Mouse (Mus musculus) lung, embryonic 15.5 days (tissue): ENCODE results near the gene Timp2. TPM values are rescaled to one million over a fixed set of nuclear protein-coding genes. Genes with fewer than 3 reads are reported as not detected.
A peak's percentile ranks its signal among the peaks of the same experiment; 100 is the strongest.

Source experiments
- ATAC-seq: fragments of 200-750 bp; cut with Nextera tagmentation; 2 replicates; pipeline ENCODE4 v1.8.0; 2017; ENCODE audit warnings: moderate number of reproducible peaks, borderline replicate concordance; ENCODE audit not compliant: low FRiP score, low TSS enrichment; ENCODE audit errors: extremely low read depth
- H3K27ac ChIP-seq: fragments of 300-500 bp; sonication (generic); 2 replicates; pipeline ENCODE4 v1.5.1; 2015; ENCODE audit warnings: moderate library complexity, mild to moderate bottlenecking, inconsistent platforms
- H3K27me3 ChIP-seq: fragments of 300-500 bp; sonication (generic); 2 replicates; pipeline ENCODE4 v1.6.1; 2015; ENCODE audit warnings: inconsistent platforms
- H3K36me3 ChIP-seq: fragments of 300-500 bp; sonication (generic); 2 replicates; pipeline ENCODE4 v1.6.1; 2015; ENCODE audit warnings: inconsistent platforms
- H3K4me1 ChIP-seq: fragments of 300-500 bp; sonication (generic); 2 replicates; pipeline ENCODE4 v1.6.1; 2015; ENCODE audit warnings: inconsistent platforms
- H3K4me2 ChIP-seq: fragments of 300-500 bp; sonication (generic); 2 replicates; pipeline ENCODE4 v1.6.1; 2015; ENCODE audit warnings: inconsistent platforms, mild to moderate bottlenecking, moderate library complexity
- H3K4me3 ChIP-seq: fragments of 300-500 bp; sonication (generic); 2 replicates; pipeline ENCODE4 v1.5.1; 2015; ENCODE audit warnings: mild to moderate bottlenecking, inconsistent platforms
- H3K9ac ChIP-seq: fragments of 300-500 bp; sonication (generic); 2 replicates; pipeline ENCODE4 v1.6.1; 2015; ENCODE audit warnings: inconsistent platforms
- H3K9me3 ChIP-seq: fragments of 300-500 bp; sonication (generic); 2 replicates; pipeline ENCODE4 v1.6.1; 2016; ENCODE audit warnings: inconsistent platforms
- WGBS: fragments of 180-500 bp; shearing (Covaris S2); methylation state at CpG from one replicate; pipeline ENCODE4 v1.1.7; 2015; 5-methylcytosine and 5-hydroxymethylcytosine counted together
- polyA plus RNA-seq: library from polyadenylated mRNA; unstranded; fragments of >200 nt; fragmentation: Nextera tagmentation; extraction: Ambion mirVana; gene quantifications from 2 replicates; pipeline ENCODE4 v1.2.1, GENCODE M21; 2015

Gene Timp2
- polyA plus RNA-seq, 1 experiment from 2014 or later, result 79.1 TPM

DNA sequence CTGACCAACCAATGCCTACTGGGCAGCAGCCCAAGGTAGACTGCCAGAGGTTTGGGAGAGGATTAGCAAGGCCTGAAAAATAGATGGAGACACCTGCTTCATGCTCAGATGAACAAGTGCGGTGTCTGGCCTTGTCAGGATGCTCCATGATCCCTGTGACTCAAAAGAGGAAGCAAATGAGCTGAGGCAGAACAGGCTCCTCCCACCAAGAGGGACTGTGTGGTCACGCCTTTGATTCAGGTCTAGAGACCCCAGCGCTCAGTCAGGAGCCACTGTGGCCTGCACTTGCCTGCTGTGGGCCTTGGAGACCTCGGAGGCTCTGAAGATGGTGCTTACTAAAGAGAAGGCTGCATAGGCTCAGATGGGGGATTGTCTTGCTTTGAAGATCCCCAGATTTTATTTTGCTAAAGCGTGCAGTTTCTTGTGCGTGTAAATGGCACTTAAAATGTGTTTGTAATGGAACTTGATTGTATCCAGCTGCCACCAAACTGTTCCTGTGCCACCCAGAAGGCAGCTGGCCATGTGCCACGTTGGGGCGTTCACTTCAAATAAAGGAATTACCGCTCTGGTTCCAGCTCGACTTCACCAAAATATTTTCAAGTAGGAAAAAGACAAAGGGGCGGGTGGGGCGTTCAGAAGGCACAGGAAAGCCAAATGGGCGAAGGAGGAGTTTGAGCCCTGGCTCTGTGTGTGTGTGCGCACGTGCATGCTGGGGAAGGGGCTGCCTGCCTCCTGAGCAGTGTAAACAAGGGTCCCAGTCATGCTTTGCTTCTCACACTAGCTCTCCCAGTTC lies 101.2 kb downstream of the Timp2 start:
- Histone ChIP-seq H3K4me3 (no peak overlapping the region), H3K4me2 (peak overlapping the region; percentile 23; the same call in 1 of the 2 replicates), H3K36me3 (peaks cover 30% of the 10 kb centered on the region), H3K27ac (peak overlapping the region; percentile 90), H3K9ac (no peak overlapping the region), H3K27me3 (no peaks in the 10 kb centered on the region), H3K4me1 (peaks cover 20% of the 10 kb centered on the region), H3K9me3 (no peaks in the 10 kb centered on the region)
- peak; percentile 57 for ATAC-seq
- WGBS, result 25% methylated on average over 15 of the region's 15 CpGs

DNA sequence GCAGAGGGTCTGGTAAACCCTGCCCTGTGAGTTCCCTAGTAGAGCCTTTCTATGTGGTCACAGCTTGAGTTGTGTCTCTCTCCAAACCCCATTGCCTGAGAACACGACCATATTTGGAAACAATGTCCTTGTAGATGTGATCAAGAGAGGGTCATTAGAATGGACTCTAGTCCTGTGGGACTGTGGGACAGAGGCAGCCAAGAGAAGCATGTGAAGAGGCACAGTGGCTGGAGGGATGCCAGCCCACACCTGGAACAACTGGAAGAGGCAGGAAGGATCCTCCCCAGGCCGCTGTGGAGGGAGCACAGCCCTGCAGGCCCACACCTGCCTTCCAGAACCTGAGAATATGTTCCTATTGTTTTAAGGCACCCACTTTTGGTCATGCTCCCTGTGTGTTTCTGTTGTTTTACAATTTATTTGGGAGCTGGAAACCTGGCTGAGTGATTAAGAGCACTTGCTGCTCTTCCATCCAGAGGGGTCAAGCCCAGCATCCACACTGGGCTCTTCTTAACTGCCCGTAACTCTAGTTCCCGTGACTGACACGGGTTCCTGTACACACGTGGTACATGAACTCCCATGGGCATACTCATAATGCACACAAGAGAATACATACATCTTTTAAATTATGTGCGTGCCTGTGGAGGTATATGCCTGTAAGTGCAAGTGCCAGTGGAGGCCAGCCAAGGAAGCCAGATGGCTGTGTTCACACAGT lies 101.9 kb downstream of the Timp2 start:
- no peak for ATAC-seq
- Histone ChIP-seq H3K4me3 (no peak overlapping the region), H3K27ac (peak overlapping the region; percentile 90), H3K4me2 (no peak overlapping the region), H3K36me3 (peaks cover 23% of the 10 kb centered on the region), H3K9me3 (no peaks in the 10 kb centered on the region), H3K27me3 (no peaks in the 10 kb centered on the region), H3K9ac (no peak overlapping the region), H3K4me1 (peaks cover 25% of the 10 kb centered on the region)
- WGBS, result 87% methylated on average over 7 of the region's 7 CpGs

Other genes starting within 250 kb of the Timp2 start
- 0.19 and 0.20 TPM in 2 replicates for gene Dnah17, start 225.1 kb downstream of the Timp2 start, polyA plus RNA-seq
- 16.6 and 17.7 TPM in 2 replicates for gene Cyth1, start 107.1 kb downstream of the Timp2 start, polyA plus RNA-seq
- gene Usp36, start 65.5 kb downstream of the Timp2 start, polyA plus RNA-seq, result 17.7 and 19.4 TPM in 2 replicates
- gene Cep295nl, start 13.2 kb downstream of the Timp2 start, polyA plus RNA-seq, result 0.33 and 0.56 TPM in 2 replicates
- 4.9 and 6.9 TPM in 2 replicates for gene Lgals3bp, start 46.4 kb upstream of the Timp2 start, polyA plus RNA-seq
- 30.3 and 33.7 TPM in 2 replicates for gene Cant1, start 63.3 kb upstream of the Timp2 start, polyA plus RNA-seq
- 6.9 and 7.6 TPM in 2 replicates for gene C1qtnf1, start 72.5 kb upstream of the Timp2 start, polyA plus RNA-seq
- gene Engase, start 121.1 kb upstream of the Timp2 start, polyA plus RNA-seq, result 6.0 and 7.3 TPM in 2 replicates